Mouse (Mus musculus) spleen, postnatal 14 days (tissue): ENCODE measurements around the gene Grik5.
"Not testable (repeated sequence)": the region's sequence is repeated elsewhere in the genome, so short reads cannot be mapped to it uniquely, and the experiment has no call there.

Source experiments
- DNase-seq, 2 experiments: peaks; one replicate each; pipeline ENCODE4 v3.0.0; 2021 to 2022; ENCODE audit warnings: low spot score in 2 of 2

The Grik5 gene

DNA sequence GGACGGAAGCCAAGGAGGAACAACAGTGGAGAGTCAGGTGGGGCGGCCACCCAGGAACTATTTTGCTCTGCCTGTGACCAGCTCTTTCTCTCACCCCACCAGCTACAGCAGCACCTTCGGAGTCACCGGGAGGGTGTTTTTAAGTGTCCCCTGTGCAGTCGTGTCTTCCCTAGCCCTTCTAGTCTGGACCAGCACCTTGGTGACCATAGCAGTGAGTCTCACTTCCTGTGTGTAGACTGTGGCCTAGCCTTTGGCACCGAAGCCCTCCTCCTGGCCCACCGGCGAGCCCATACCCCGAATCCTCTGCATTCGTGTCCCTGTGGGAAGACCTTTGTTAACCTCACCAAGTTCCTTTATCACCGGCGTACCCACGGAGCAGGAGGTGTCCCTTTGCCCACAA, 8.3 kb upstream of the Grik5 start:
- no peak for DNase-seq

DNA sequence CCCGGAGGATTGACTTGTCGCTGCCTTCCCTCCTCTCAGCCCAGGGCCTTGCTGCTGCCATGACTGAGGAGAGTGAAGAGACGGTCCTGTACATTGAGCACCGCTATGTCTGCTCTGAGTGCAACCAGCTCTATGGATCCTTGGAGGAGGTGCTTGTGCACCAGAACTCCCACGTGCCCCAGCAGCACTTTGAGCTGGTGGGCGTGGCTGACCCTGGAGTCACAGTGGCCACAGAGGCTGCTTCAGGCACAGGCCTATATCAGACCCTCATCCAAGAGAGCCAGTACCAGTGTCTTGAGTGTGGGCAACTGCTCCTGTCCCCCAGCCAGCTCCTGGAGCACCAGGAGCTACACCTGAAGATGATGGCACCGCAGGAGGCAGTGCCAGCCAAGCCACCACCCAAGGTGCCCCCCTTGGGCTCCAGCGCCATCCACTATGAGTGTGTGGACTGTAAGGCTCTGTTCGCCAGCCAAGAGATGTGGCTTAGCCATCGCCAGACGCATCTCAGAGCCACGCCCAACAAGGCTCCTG, 7.4 kb upstream of the Grik5 start:
- DNase-seq, result no peak

- DNase-seq, result no peak
Measured at GRCm38 (mm10) chr7:25077414-25077755, 5.2 kb upstream of the Grik5 start.

GRCm38 (mm10) chr7:25076663-25077413, 4.7 kb upstream of the Grik5 start:
- peak; percentile 92 to 93 for DNase-seq

GRCm38 (mm10) chr7:25076296-25076662, 4.1 kb upstream of the Grik5 start:
- DNase-seq, result no peak

DNA sequence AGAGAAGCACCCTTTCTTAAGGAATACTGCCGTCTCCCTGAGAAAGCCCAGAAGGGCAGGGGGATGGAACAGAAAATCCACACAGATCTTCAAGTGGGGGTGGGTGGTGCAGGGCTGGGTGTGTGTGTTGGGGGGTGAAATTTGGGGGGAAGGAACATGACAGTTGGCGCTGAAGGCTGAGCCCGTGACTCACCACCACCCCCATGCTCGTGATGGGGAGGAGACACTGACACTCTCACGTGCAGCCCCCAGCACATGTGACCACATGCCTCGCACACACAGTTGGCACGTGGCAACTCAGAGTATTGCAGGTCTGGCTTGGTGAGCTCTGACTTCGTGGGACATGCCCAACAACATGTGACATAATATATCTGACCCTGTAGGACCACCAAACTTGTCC, 1.8 kb upstream of the Grik5 start:
- no peak for DNase-seq

DNA sequence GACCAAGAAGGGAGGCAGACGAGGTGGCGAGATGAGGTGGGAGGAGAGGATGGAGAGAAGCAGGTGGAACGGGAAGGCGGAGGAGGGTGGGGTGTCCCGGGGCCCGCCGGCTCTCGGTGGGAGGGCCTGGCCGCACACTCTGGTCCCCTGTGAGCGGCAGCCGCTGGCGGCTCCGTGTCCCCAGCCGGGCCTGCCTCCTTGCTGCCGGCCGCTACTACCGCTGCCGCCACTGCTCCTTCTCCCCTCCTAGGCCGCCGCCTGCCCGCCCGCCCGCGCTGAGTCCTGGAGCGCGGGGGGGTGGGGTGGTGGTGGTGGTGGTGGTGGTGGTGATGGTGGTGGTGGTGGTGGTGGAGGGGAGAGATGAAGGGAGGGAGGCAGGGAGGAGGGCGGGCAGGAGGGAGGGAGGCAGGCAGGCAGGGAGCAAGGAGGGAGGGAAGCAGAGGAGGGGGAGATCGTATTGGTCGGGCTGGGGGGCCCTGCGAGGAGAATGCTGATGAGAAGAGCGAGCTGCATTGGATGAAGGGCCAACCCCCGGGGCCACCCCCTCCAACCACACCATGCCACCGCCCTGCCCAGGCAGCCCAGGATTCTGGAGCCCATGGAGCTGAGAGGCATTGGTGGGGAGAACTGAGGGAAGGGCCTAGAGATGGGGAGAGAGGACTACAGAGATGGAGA, 707 bp upstream of the Grik5 start:
- DNase-seq, result no peak

GRCm38 (mm10) chr7:25068724-25069123, 3.4 kb downstream of the Grik5 start:
- DNase-seq, result no peak

- no peak for DNase-seq
Measured at GRCm38 (mm10) chr7:25067909-25068656, 4.1 kb downstream of the Grik5 start.

DNA sequence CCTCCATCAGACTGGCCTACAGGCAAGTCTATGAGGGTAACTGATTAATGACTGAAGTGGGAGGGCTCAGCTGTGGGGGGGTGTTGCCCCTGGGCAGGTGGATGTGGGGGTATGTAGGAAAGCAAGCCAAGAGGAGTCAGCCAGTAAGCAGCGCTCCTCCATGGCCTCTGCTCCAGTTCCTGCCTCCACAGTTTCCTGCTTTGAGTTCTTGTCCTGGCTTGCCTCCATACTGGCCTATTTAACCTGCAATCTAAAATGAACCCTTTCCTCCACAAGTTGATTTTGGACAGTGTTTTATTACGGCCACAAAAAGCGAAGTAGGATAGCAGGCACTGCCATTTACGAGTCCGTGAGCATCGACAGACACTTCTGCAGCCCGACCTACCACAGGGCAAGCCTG, 4.8 kb downstream of the Grik5 start:
- no peak for DNase-seq

DNA sequence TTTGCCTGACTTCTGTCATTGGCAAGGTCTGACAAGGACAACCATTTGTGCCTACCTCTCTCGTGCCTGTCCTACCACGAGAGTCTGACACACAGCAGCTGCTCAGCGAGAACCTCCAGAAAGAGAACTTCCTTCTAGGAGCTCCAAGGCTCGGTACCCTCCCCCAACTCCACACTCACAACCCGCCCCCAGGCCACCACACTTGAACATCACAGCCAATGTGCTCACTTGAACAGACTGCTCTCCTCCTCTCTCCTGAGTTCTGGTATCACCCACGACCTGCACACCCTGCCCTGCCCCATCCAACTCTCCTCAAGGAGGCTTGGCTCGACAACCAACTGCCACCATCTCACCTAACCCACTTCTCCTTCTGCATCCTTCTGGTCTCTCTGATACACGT, 8.2 kb downstream of the Grik5 start:
- DNase-seq, result no peak

DNA sequence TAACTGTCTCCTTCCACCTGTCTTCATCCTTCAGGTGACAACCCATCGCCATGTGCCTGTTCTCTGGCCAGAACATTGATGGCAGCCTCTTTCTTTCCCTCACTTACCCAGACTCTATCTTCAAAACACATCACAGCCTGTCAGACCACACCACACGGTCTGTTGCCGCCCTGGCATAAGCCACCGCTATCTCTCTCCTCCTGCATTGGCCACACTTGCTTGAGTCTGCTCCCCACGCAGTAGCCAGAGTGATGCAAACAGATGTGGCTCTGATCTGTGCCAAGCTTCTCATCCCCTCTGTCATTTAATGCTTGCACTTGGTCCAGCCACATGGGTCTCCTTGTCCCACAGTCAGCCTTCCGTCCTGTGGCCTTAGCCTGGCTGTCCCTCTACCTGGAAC, 8.8 kb downstream of the Grik5 start:
- DNase-seq, result no peak

- no peak for DNase-seq
Measured at GRCm38 (mm10) chr7:25058836-25059235, 13.3 kb downstream of the Grik5 start.

GRCm38 (mm10) chr7:25058394-25058793, 13.8 kb downstream of the Grik5 start:
- DNase-seq, result no peak

DNA sequence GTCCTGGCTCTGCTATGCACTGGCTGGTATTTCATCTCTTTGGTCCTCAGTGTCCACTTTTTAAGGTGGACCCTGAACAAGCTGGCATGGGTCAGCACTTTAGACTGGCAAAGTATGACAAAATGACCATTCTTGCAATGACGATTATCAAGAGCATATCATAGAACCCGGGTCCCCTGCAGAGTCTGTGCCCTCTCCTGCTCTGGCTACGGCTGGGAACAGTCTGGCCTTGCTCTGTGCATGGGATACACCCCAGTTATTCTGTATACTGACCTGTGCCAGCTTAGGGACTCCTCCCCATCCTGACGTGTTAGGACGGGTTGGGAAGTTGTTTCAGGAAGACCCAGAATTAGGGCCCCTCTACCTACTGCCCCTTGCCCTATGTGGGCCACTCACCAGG, 14.3 kb downstream of the Grik5 start:
- no peak for DNase-seq

- DNase-seq, result no peak
Measured at GRCm38 (mm10) chr7:25056951-25057350, 15.2 kb downstream of the Grik5 start.

DNA sequence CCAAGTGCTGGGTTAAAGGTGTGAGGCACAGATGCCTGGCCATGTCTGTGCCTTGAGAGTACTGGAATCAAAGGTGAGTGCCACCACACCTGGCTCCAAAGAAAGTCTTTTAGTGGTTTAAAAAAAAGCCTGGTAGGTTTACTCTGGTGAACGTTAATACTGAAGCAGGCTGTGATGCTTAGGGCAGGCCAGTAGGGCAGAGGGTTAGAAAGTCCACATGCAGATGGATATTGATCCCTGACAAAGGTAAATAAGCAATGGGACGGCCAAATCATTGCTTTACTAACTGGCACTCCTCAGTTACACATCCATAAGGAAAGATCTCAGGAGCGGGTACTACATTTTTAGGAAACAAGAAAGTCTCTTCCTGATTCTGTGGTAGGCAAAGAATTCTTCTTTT, 19.6 kb downstream of the Grik5 start:
- no peak for DNase-seq

DNA sequence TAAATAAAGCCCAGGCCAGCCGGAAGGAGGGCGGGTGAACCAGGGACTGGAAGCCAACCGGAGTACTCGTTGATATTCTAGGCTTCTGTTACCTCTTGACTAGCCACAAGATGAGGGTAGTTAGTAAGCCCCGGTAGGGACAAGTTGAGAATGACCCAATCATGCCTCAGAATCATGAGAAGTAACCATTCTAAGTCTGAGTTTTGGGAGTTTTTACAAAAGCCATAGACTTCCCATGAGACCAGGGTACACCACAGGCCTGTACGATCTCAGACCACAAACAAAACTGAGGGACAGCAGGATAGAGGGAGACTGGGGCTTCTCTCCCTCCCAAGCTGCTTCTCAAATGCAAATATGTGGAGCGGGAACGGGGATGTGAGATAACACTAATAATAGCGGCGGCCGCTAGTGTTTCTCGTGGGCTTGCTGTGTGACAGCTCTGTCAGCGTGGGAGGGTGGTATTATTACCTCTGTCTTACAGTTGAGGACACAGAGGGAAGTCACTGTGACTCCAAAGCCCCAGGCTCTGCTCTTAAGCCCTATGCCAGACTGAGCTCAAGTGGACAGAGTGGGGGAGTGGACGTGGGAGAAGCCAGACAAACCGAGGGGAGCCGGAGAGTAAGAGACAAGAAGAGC, 22.7 kb downstream of the Grik5 start:
- DNase-seq, result no peak

- DNase-seq, result no peak
Measured at GRCm38 (mm10) chr7:25047363-25047762, 24.8 kb downstream of the Grik5 start.

DNA sequence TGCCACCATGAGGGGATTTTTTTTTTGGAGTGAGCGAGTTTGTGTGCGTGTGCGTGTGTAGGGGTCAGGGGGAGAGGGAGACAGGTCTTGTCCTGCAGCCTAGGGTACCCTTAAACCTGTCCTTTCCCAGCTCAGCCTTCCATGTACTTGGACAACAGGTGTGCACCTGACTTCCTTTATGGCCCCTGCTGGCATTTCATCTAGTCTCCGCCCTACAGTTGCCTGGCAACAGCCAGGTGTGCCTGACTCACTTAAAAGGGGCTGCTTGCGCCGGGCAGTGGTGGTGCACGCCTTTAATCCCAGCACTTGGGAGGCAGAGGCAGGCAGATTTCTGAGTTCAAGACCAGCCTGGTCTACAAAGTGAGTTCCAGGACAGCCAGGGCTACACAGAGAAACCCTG, 27.5 kb downstream of the Grik5 start:
- not testable (repeated sequence) for DNase-seq

- no peak for DNase-seq
Measured at GRCm38 (mm10) chr7:25041921-25042320, 30.2 kb downstream of the Grik5 start.

DNA sequence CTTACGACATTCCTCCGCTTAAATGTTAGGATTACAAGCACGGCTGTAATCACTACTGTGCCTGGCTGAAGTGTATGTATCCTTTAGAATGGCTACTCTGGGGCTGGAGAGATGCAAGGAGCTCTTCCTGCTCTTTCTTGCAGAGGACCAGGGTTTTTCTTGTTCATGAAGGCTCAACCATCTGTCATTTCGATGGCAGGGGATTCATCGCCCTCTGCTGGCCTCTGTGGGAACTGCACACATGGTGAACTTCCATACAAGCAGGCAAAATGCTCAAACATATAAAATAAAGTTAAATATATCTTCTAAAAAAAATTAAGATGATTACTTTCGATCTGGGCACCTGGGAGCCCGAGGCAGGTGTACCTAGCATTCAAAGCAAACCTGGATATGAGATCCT, 36.2 kb downstream of the Grik5 start:
- peak; percentile 41 to 68 for DNase-seq
